24 mouse cellular contexts compared by ENCODE assay signal in genomic region chr1:127315763-127316627, GRCm38 (mm10).
A peak's percentile ranks its signal among the peaks of the same experiment; 100 is the strongest.
DNase-seq lines count a peak whose midpoint lies in the region; ATAC-seq and TF ChIP-seq lines count a peak whose summit lies in the region.
"Had no signal": no experiment of that assay in that cellular context is flagged by ENCODE, and none has a peak within 500 bp of the region (broad histone marks: within the 10 kb centered on the region; RNA-seq: fewer than 3 reads in every experiment).

No protein-coding gene starts in this region.

- H3K27ac ChIP-seq in hindbrain, embryonic 13.5 days, result peak overlapping the region; percentile 48
- no peak overlapping the region for H3K27ac ChIP-seq in hindbrain, embryonic 14.5 days
- no peak overlapping the region for H3K27ac ChIP-seq in bone marrow, adult 2 months (ENCODE audit: control insufficient read depth, insufficient read depth, low read depth, low read length, poor library complexity)
- no peak overlapping the region for H3K27ac ChIP-seq in intestine, embryonic 15.5 days
- H3K27ac ChIP-seq: embryonic facial prominence, embryonic 10.5 days; forebrain, embryonic 12.5 days; kidney, postnatal 0 days; layer of hippocampus, adult 2 months; macrophage; midbrain, embryonic 12.5 days; stomach, postnatal 0 days had no signal

- H3K9me3 ChIP-seq in hindbrain, embryonic 13.5 days, result no peaks in the 10 kb centered on the region
- H3K9me3 ChIP-seq in hindbrain, embryonic 14.5 days (ENCODE audit: control insufficient read depth, low read length), result no peaks in the 10 kb centered on the region
- no peaks in the 10 kb centered on the region for H3K9me3 ChIP-seq in intestine, embryonic 15.5 days
- H3K9me3 ChIP-seq: embryonic facial prominence, embryonic 10.5 days; forebrain, embryonic 12.5 days; midbrain, embryonic 12.5 days had no signal

- ATAC-seq in hindbrain, embryonic 13.5 days (ENCODE audit: low FRiP score), result no peak
- no peak for ATAC-seq in hindbrain, embryonic 14.5 days (ENCODE audit: low FRiP score)
- ATAC-seq in inflammation-experienced regulatory T-cells, adult 6 months, result peak; percentile 47
- no peak for ATAC-seq in intestine, embryonic 15.5 days
- ATAC-seq: liver, postnatal 0 days had no signal

- no peak overlapping the region for H3K4me3 ChIP-seq in hindbrain, embryonic 13.5 days
- H3K4me3 ChIP-seq in hindbrain, embryonic 14.5 days (replicated peaks; ENCODE audit: low read length), result no peak overlapping the region
- peak overlapping the region; percentile 26 for H3K4me3 ChIP-seq in bone marrow, adult 2 months (replicated peaks; ENCODE audit: control insufficient read depth, low read depth, low read length)
- no peak overlapping the region for H3K4me3 ChIP-seq in intestine, embryonic 15.5 days (replicated peaks)
- H3K4me3 ChIP-seq: embryonic facial prominence, embryonic 10.5 days; forebrain, embryonic 12.5 days; layer of hippocampus, adult 2 months; midbrain, embryonic 12.5 days had no signal

- H3K9ac ChIP-seq in hindbrain, embryonic 13.5 days, result no peak overlapping the region
- H3K9ac ChIP-seq in hindbrain, embryonic 14.5 days, result no peak overlapping the region
- H3K9ac ChIP-seq in intestine, embryonic 15.5 days, result no peak overlapping the region
- H3K9ac ChIP-seq: forebrain, embryonic 12.5 days; liver, postnatal 0 days; midbrain, embryonic 12.5 days had no signal

- no peaks in the 10 kb centered on the region for H3K27me3 ChIP-seq in hindbrain, embryonic 13.5 days
- no peaks in the 10 kb centered on the region for H3K27me3 ChIP-seq in hindbrain, embryonic 14.5 days (ENCODE audit: control insufficient read depth, insufficient read depth, low read length)
- no peaks in the 10 kb centered on the region for H3K27me3 ChIP-seq in intestine, embryonic 15.5 days (replicated peaks)
- H3K27me3 ChIP-seq: forebrain, embryonic 12.5 days; midbrain, embryonic 12.5 days had no signal

- no peak overlapping the region for H3K4me2 ChIP-seq in hindbrain, embryonic 13.5 days
- no peak overlapping the region for H3K4me2 ChIP-seq in hindbrain, embryonic 14.5 days (replicated peaks)
- H3K4me2 ChIP-seq in intestine, embryonic 15.5 days (replicated peaks), result no peak overlapping the region
- H3K4me2 ChIP-seq: forebrain, embryonic 12.5 days; midbrain, embryonic 12.5 days had no signal

- H3K36me3 ChIP-seq in hindbrain, embryonic 13.5 days, result peaks cover 6% of the 10 kb centered on the region
- no peaks in the 10 kb centered on the region for H3K36me3 ChIP-seq in hindbrain, embryonic 14.5 days (replicated peaks; ENCODE audit: control insufficient read depth, insufficient read depth)
- H3K36me3 ChIP-seq in intestine, embryonic 15.5 days, result no peaks in the 10 kb centered on the region
- H3K36me3 ChIP-seq: forebrain, embryonic 12.5 days; midbrain, embryonic 12.5 days had no signal

- TF ChIP-seq CTCF in bone marrow, adult 2 months (IDR thresholded peaks at IDR 0.05; ENCODE audit: control insufficient read depth, insufficient read depth, low read length), result no peak

- TF ChIP-seq POLR2A in bone marrow, adult 2 months (IDR thresholded peaks at IDR 0.05; ENCODE audit: borderline replicate concordance, control insufficient read depth, low read depth, low read length), result no peak

- no peak for DNase-seq in hindbrain, embryonic 14.5 days (ENCODE audit: low spot score)
- DNase-seq in CD4-positive, CD25-positive, alpha-beta regulatory T cell, adult 2 months (ENCODE audit: low read depth, low spot score), result peak; percentile 60
- DNase-seq in embryo, embryonic 11 days, result no peak
- DNase-seq in layer of hippocampus, adult 18-20 months (ENCODE audit: low spot score in 2 of 2), result no peak
- DNase-seq: adrenal gland, adult 8-10 months; cerebellum, adult 9-10 months; gastrocnemius, postnatal 36 days; heart, postnatal 4 days; kidney, adult 2 months; layer of hippocampus, postnatal 36 days; liver, postnatal 0 days; thymus, adult 2 months; thymus, postnatal 4 days had no signal

- WGBS in hindbrain, embryonic 13.5 days, result 88% methylated on average over 13 of the region's 13 CpGs
- WGBS in hindbrain, embryonic 14.5 days, result 86% methylated on average over 13 of the region's 13 CpGs
- 69% methylated on average over 13 of the region's 13 CpGs for WGBS in bone marrow, adult 2 months
- 92% methylated on average over 13 of the region's 13 CpGs for WGBS in intestine, embryonic 15.5 days

- peaks cover 28% of the 10 kb centered on the region for H3K4me1 ChIP-seq in hindbrain, embryonic 13.5 days (replicated peaks)
- H3K4me1 ChIP-seq in hindbrain, embryonic 14.5 days (replicated peaks; ENCODE audit: control insufficient read depth, insufficient read depth, low read length), result peaks cover 18% of the 10 kb centered on the region
- H3K4me1 ChIP-seq in bone marrow, adult 2 months (ENCODE audit: control insufficient read depth, insufficient read depth, low read length), result peaks cover 1% of the 10 kb centered on the region; the same call in 1 of the 2 replicates
- no peaks in the 10 kb centered on the region; the same call in 1 of the 2 replicates for H3K4me1 ChIP-seq in intestine, embryonic 15.5 days (replicated peaks)
